Mouse (Mus musculus) left cerebral cortex, postnatal 10 days (tissue): ENCODE data around the gene Gm14459. TPM values are rescaled to one million over a fixed set of nuclear protein-coding genes. Genes with fewer than 3 reads are reported as not detected.
"Not testable (repeated sequence)": the region's sequence is repeated elsewhere in the genome, so short reads cannot be mapped to it uniquely, and the experiment has no call there.

Experiments used
- DNase-seq, 2 experiments: peaks; one replicate each; pipeline ENCODE4 v3.0.0; 2021 to 2022; ENCODE audit warnings: low spot score in 2 of 2, mixed read lengths in 1 of 2; ENCODE audit errors: extremely low spot score in 1 of 2
- intact Hi-C: fragments of 180-260 bp; cut with DNase I; formaldehyde crosslinking; loops from one replicate; pipeline ENCODE4 v1.15.1; 2025
- total RNA-seq, 2 experiments: library from RNA; stranded (reverse); gene quantifications; 2 replicates each; pipeline ENCODE4 v1.2.3; 2021

Gm14459 gene
- not detected for total RNA-seq

DNA sequence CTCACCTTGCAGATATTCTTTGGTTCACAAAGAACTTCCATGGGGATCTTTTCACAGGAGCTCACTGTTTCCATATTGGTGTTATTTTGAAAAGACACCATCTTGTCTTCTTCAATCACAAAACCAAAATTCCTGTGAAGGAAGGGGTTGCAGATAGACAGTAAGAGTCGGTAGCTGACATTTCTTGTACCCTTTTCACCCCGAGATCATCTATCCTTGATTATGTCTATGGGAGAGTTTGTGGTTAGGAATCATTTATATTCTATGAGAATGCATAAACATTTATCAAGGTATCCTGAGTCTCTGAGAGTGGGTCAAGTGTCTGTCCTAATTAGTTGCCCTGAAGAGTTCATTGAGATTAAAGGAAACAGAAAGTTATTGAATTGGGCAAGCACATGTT lies at the start of gene Gm14459:
Gene Gm14459, minus strand, starts transcription at position 101 of the 400 bp plus-strand sequence.
- intact Hi-C loops = no loop called here
- DNase-seq = no peak

DNA sequence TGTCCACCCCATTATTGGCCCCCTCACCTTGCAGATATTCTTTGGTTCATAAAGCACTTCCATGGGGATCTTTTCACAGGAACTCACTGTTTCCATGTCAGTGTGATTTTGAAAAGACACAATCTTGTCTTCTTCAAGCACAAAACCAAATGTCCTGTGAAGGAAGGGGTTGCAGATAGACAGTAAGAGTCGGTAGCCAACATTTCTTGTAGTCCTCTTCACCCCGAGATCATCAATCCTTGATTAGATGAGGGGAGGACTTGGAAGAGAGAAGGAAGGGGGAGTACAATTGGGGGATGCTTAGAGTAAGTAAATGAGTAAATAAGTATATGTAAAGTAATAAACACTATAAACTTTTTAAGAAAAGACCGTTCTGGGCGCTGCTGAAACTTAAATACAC lies 23.4 kb upstream of the Gm14459 start, which contains the start of gene Ssxb6:
Gene Ssxb6, minus strand, starts transcription at position 101 of the 400 bp plus-strand sequence.
- DNase-seq, intact Hi-C loops: not testable (repeated sequence)

Other genes with a start within 250 kb of the Gm14459 start
- not detected for gene Ssxb10, start 197.5 kb downstream of the Gm14459 start, total RNA-seq
- not detected for gene Ssxb9, start 158.0 kb downstream of the Gm14459 start, total RNA-seq
- gene Ssxb1, start 111.6 kb downstream of the Gm14459 start, total RNA-seq = not detected
- not detected for gene Ssxb2, start 63.2 kb downstream of the Gm14459 start, total RNA-seq
- gene Ssxb6, start 23.3 kb upstream of the Gm14459 start, total RNA-seq = not detected
- not detected for gene Ssxb3, start 66.9 kb upstream of the Gm14459 start, total RNA-seq
- gene Ssxb8, start 165.9 kb upstream of the Gm14459 start, total RNA-seq = not detected
- gene Ssx9, start 223.5 kb upstream of the Gm14459 start, total RNA-seq = not detected